Mouse (Mus musculus) stomach, postnatal 0 days (tissue): Measurements from ENCODE around the gene Fgfr2.

ENCODE experiments used
- CTCF ChIP-seq: IDR thresholded peaks from 2 replicates; pipeline ENCODE4 v1.5.1; 2016; ENCODE audit warnings: antibody characterized with exemption, low read depth, mild to moderate bottlenecking, moderate library complexity
- EP300 ChIP-seq: optimal IDR thresholded peaks from 2 replicates; pipeline ENCODE3; 2016; ENCODE audit warnings: antibody characterized with exemption

- TF ChIP-seq CTCF (no peak), EP300 (no peak)
These were observed 482.2 kb downstream of the Fgfr2 start for GRCm38 (mm10) chr7:132640946-132641345.
